Mouse (Mus musculus) intestine, postnatal 0 days (tissue): ENCODE measurements around the gene Adgrf1. TPM values are rescaled to one million over a fixed set of nuclear protein-coding genes. Genes with fewer than 3 reads are reported as not detected.

Source experiments
- ATAC-seq: fragments of 200-750 bp; cut with Nextera tagmentation; 2 replicates; pipeline ENCODE4 v1.8.0; 2017; ENCODE audit warnings: mild to moderate bottlenecking, moderate TSS enrichment, moderate library complexity
- H3K27ac ChIP-seq: fragments of 300-500 bp; sonication (generic); 2 replicates; pipeline ENCODE4 v1.5.1; 2014; ENCODE audit warnings: mild to moderate bottlenecking, low read depth, low read length, moderate library complexity
- H3K27me3 ChIP-seq: fragments of 300-500 bp; sonication (generic); replicated peaks from 2 replicates; pipeline ENCODE4 v1.6.1; 2014; ENCODE audit warnings: low read length, mixed read lengths; ENCODE audit not compliant: control insufficient read depth, insufficient read depth
- H3K36me3 ChIP-seq: fragments of 300-500 bp; sonication (generic); 2 replicates; pipeline ENCODE4 v1.6.1; 2014; ENCODE audit warnings: mild to moderate bottlenecking, moderate library complexity; ENCODE audit not compliant: control insufficient read depth, insufficient read depth
- H3K4me1 ChIP-seq: fragments of 300-500 bp; sonication (generic); replicated peaks from 2 replicates; pipeline ENCODE4 v1.6.1; 2014; ENCODE audit warnings: antibody characterized with exemption, low read length, mixed read lengths; ENCODE audit not compliant: control insufficient read depth, insufficient read depth
- H3K4me2 ChIP-seq: fragments of 300-500 bp; sonication (generic); replicated peaks from 2 replicates; pipeline ENCODE4 v1.6.1; 2014; ENCODE audit warnings: low read depth, mild to moderate bottlenecking, moderate library complexity
- H3K4me3 ChIP-seq: fragments of 300-500 bp; sonication (generic); 2 replicates; pipeline ENCODE4 v1.5.1; 2014; ENCODE audit warnings: low read depth, low read length
- H3K9ac ChIP-seq: fragments of 300-500 bp; sonication (generic); 2 replicates; pipeline ENCODE4 v1.6.1; 2014; ENCODE audit warnings: mild to moderate bottlenecking, low read depth, low read length
- H3K9me3 ChIP-seq: fragments of 300-500 bp; sonication (generic); 2 replicates; pipeline ENCODE4 v1.6.1; 2016; ENCODE audit warnings: mixed run types; ENCODE audit not compliant: control insufficient read depth
- CTCF ChIP-seq: sonication (generic); IDR thresholded peaks from 2 replicates; pipeline ENCODE4 v1.5.1; 2016; ENCODE audit warnings: low read depth, mild to moderate bottlenecking, control low read depth, antibody characterized with exemption, moderate library complexity
- WGBS: fragments of 180-500 bp; shearing (Covaris S2); extraction: QIAGEN DNeasy Blood & Tissue Kit; methylation state at CpG from one replicate; pipeline ENCODE4 v1.1.7; 2014; 5-methylcytosine and 5-hydroxymethylcytosine counted together
- polyA plus RNA-seq: library from polyadenylated mRNA; unstranded; fragments of >200 nt; fragmentation: Nextera tagmentation; extraction: Ambion mirVana; gene quantifications from 2 replicates; pipeline ENCODE4 v1.2.1, GENCODE M21; 2015

Gene Adgrf1
- 0.38 and 0.55 TPM in 2 replicates for polyA plus RNA-seq

- Histone ChIP-seq H3K36me3 (no peaks in the 10 kb centered on the region), H3K9ac (no peak within 1 kb of the TSS), H3K27ac (no peak within 1 kb of the TSS), H3K4me3 (no peak within 1 kb of the TSS), H3K9me3 (no peaks in the 10 kb centered on the region), H3K4me1 (peaks cover 7% of the 10 kb centered on the region; the same call in 1 of the 2 replicates), H3K27me3 (no peaks in the 10 kb centered on the region), H3K4me2 (peak within 1 kb of the TSS; percentile 17; the same call in 1 of the 2 replicates)
- 20% methylated on average over 6 of the region's 6 CpGs for WGBS
- ATAC-seq: peak; percentile 77
- no peak for TF ChIP-seq CTCF
Measured at GRCm38 (mm10) chr17:43270161-43270560, at the start of gene Adgrf1. Gene Adgrf1, plus strand, starts transcription at chr17:43270329.

- no peaks in the 10 kb centered on the region for H3K27me3 ChIP-seq
- TF ChIP-seq CTCF: no peak
- no peaks in the 10 kb centered on the region for H3K4me1 ChIP-seq
- no peaks in the 10 kb centered on the region for H3K36me3 ChIP-seq
- H3K9me3 ChIP-seq: no peaks in the 10 kb centered on the region
- no peak overlapping the region for H3K4me3 ChIP-seq
- no peak overlapping the region for H3K27ac ChIP-seq
- H3K4me2 ChIP-seq: no peak overlapping the region
- WGBS: 74% methylated on average over 6 of the region's 6 CpGs
- H3K9ac ChIP-seq: no peak overlapping the region
- no peak for ATAC-seq
Measured at GRCm38 (mm10) chr17:43226101-43226500, 44.0 kb upstream of the Adgrf1 start.

GRCm38 (mm10) chr17:43229621-43230513 lies 40.3 kb upstream of the Adgrf1 start:
- ATAC-seq: peak; percentile 25; the same call in 1 of the 2 replicates
- 41% methylated on average over 12 of the region's 12 CpGs for WGBS
- peak; percentile 85 for TF ChIP-seq CTCF
- no peak overlapping the region for H3K27ac ChIP-seq
- H3K4me3 ChIP-seq: no peak overlapping the region
- H3K36me3 ChIP-seq: no peaks in the 10 kb centered on the region
- no peaks in the 10 kb centered on the region for H3K4me1 ChIP-seq
- H3K4me2 ChIP-seq: peak overlapping the region; percentile 46
- H3K9ac ChIP-seq: no peak overlapping the region
- no peaks in the 10 kb centered on the region for H3K9me3 ChIP-seq
- no peaks in the 10 kb centered on the region for H3K27me3 ChIP-seq

GRCm38 (mm10) chr17:43230821-43231220 lies 39.3 kb upstream of the Adgrf1 start:
- H3K9me3 ChIP-seq: no peaks in the 10 kb centered on the region
- no peaks in the 10 kb centered on the region for H3K27me3 ChIP-seq
- no peaks in the 10 kb centered on the region for H3K4me1 ChIP-seq
- H3K4me2 ChIP-seq: no peak overlapping the region
- no peak overlapping the region for H3K27ac ChIP-seq
- no peak overlapping the region for H3K9ac ChIP-seq
- no peaks in the 10 kb centered on the region for H3K36me3 ChIP-seq
- no peak overlapping the region for H3K4me3 ChIP-seq
- TF ChIP-seq CTCF: no peak
- WGBS: 84% methylated on average over 7 of the region's 7 CpGs
- ATAC-seq: no peak

- Histone ChIP-seq H3K9ac (no peak overlapping the region), H3K4me2 (peak overlapping the region; percentile 21; the same call in 1 of the 2 replicates), H3K9me3 (no peaks in the 10 kb centered on the region), H3K27ac (no peak overlapping the region), H3K36me3 (no peaks in the 10 kb centered on the region), H3K4me1 (no peaks in the 10 kb centered on the region), H3K27me3 (no peaks in the 10 kb centered on the region), H3K4me3 (no peak overlapping the region)
- no peak for TF ChIP-seq CTCF
- no peak for ATAC-seq
- 36% methylated on average over 6 of the region's 6 CpGs for WGBS
Measured at GRCm38 (mm10) chr17:43232769-43233168, 37.4 kb upstream of the Adgrf1 start.

- H3K4me3 ChIP-seq: no peak overlapping the region
- no peaks in the 10 kb centered on the region for H3K9me3 ChIP-seq
- no peaks in the 10 kb centered on the region for H3K36me3 ChIP-seq
- 80% methylated on average over 14 of the region's 14 CpGs for WGBS
- TF ChIP-seq CTCF: no peak
- no peaks in the 10 kb centered on the region for H3K4me1 ChIP-seq
- no peak overlapping the region for H3K9ac ChIP-seq
- H3K27ac ChIP-seq: no peak overlapping the region
- H3K27me3 ChIP-seq: no peaks in the 10 kb centered on the region
- ATAC-seq: no peak
- no peak overlapping the region for H3K4me2 ChIP-seq
Measured at GRCm38 (mm10) chr17:43236656-43237250, 33.4 kb upstream of the Adgrf1 start.
